Mouse (Mus musculus) kidney, adult 18-20 months (tissue): ENCODE measurements around the gene Wdr11.

Source experiments
- DNase-seq: peaks from one replicate; pipeline ENCODE4 v3.0.0; 2021

Gene Wdr11

GRCm38 (mm10) chr7:129654923-129655322, 63.3 kb downstream of the Wdr11 start:
- no peak for DNase-seq

- no peak for DNase-seq
Measured at GRCm38 (mm10) chr7:129655604-129656226, 64.1 kb downstream of the Wdr11 start.

GRCm38 (mm10) chr7:129657867-129658266, 66.2 kb downstream of the Wdr11 start:
- no peak for DNase-seq

- DNase-seq, result no peak
Measured at GRCm38 (mm10) chr7:129659755-129660154, 68.1 kb downstream of the Wdr11 start.

GRCm38 (mm10) chr7:129660546-129660945, 68.9 kb downstream of the Wdr11 start:
- DNase-seq, result no peak

GRCm38 (mm10) chr7:129662051-129662789, 70.6 kb downstream of the Wdr11 start:
- DNase-seq, result no peak

GRCm38 (mm10) chr7:129663781-129664505, 72.3 kb downstream of the Wdr11 start:
- DNase-seq, result no peak

GRCm38 (mm10) chr7:129665411-129665810, 73.7 kb downstream of the Wdr11 start:
- DNase-seq, result no peak

GRCm38 (mm10) chr7:129665921-129666320, 74.3 kb downstream of the Wdr11 start:
- DNase-seq, result peak; percentile 30

GRCm38 (mm10) chr7:129666526-129666925, 74.9 kb downstream of the Wdr11 start:
- DNase-seq, result no peak

- no peak for DNase-seq
Measured at GRCm38 (mm10) chr7:129670280-129670679, 78.6 kb downstream of the Wdr11 start.

GRCm38 (mm10) chr7:129671675-129672651, 80.3 kb downstream of the Wdr11 start:
- DNase-seq, result no peak

GRCm38 (mm10) chr7:129673776-129674175, 82.1 kb downstream of the Wdr11 start:
- no peak for DNase-seq

- no peak for DNase-seq
Measured at GRCm38 (mm10) chr7:129674558-129674957, 82.9 kb downstream of the Wdr11 start.

- DNase-seq, result no peak
Measured at GRCm38 (mm10) chr7:129675852-129676251, 84.2 kb downstream of the Wdr11 start.

GRCm38 (mm10) chr7:129677141-129677540, 85.5 kb downstream of the Wdr11 start:
- DNase-seq, result no peak

GRCm38 (mm10) chr7:129678431-129678830, 86.8 kb downstream of the Wdr11 start:
- no peak for DNase-seq

GRCm38 (mm10) chr7:129678972-129679371, 87.3 kb downstream of the Wdr11 start:
- no peak for DNase-seq

- peak; percentile 70 for DNase-seq
Measured at GRCm38 (mm10) chr7:129680534-129681210, 89.0 kb downstream of the Wdr11 start.

- DNase-seq, result no peak
Measured at GRCm38 (mm10) chr7:129682525-129682924, 90.9 kb downstream of the Wdr11 start.

- DNase-seq, result no peak
Measured at GRCm38 (mm10) chr7:129685326-129685725, 93.7 kb downstream of the Wdr11 start.
